Mouse (Mus musculus) liver, postnatal 0 days (tissue): ENCODE measurements around the gene Astn1. TPM values are rescaled to one million over a fixed set of nuclear protein-coding genes. Genes with fewer than 3 reads are reported as not detected.

Experiments
- ATAC-seq: fragments of 200-750 bp; cut with Nextera tagmentation; 2 replicates; pipeline ENCODE4 v1.8.0; 2017; ENCODE audit warnings: mild to moderate bottlenecking, moderate library complexity
- DNase-seq: peaks from one replicate; pipeline ENCODE4 v3.0.0-alpha.2; 2016
- H3K27ac ChIP-seq: fragments of 300-500 bp; sonication (generic); 2 replicates; pipeline ENCODE4 v1.5.1; 2014; ENCODE audit warnings: antibody characterized with exemption, moderate library complexity, mild to moderate bottlenecking, low read depth
- H3K27me3 ChIP-seq: fragments of 300-500 bp; sonication (generic); 2 replicates; pipeline ENCODE4 v1.6.1; 2014; ENCODE audit warnings: low read length, control low read depth, mixed read lengths; ENCODE audit not compliant: insufficient read depth
- H3K36me3 ChIP-seq: fragments of 300-500 bp; sonication (generic); replicated peaks from 2 replicates; pipeline ENCODE4 v1.6.1; 2014; ENCODE audit warnings: mild to moderate bottlenecking, control low read depth, low read length, moderate library complexity, mixed read lengths; ENCODE audit not compliant: insufficient read depth
- H3K4me1 ChIP-seq: fragments of 300-500 bp; sonication (generic); 2 replicates; pipeline ENCODE4 v1.6.1; 2014; ENCODE audit warnings: antibody characterized with exemption, mild to moderate bottlenecking, control low read depth; ENCODE audit not compliant: insufficient read depth
- H3K4me2 ChIP-seq: fragments of 300-500 bp; sonication (generic); 2 replicates; pipeline ENCODE4 v1.6.1; 2014; ENCODE audit warnings: low read depth, mild to moderate bottlenecking, low read length, moderate library complexity, mixed read lengths
- H3K4me3 ChIP-seq: fragments of 300-500 bp; sonication (generic); 2 replicates; pipeline ENCODE4 v1.5.1; 2014; ENCODE audit warnings: low read depth, low read length
- H3K9ac ChIP-seq: fragments of 300-500 bp; sonication (generic); replicated peaks from 2 replicates; pipeline ENCODE4 v1.6.1; 2014; ENCODE audit warnings: mild to moderate bottlenecking, moderate library complexity
- H3K9me3 ChIP-seq: fragments of 300-500 bp; sonication (generic); 2 replicates; pipeline ENCODE4 v1.6.1; 2016; ENCODE audit warnings: mild to moderate bottlenecking, control low read depth, low read length, mixed read lengths
- CTCF ChIP-seq: sonication (generic); IDR thresholded peaks from 2 replicates; pipeline ENCODE4 v1.5.1; 2016; ENCODE audit warnings: antibody characterized with exemption, low read depth
- EP300 ChIP-seq: IDR thresholded peaks from 2 replicates; pipeline ENCODE4 v1.6.1; 2016; ENCODE audit warnings: antibody characterized with exemption, low read depth, mild to moderate bottlenecking
- WGBS: fragments of 180-500 bp; shearing (Covaris S2); extraction: QIAGEN DNeasy Blood & Tissue Kit; methylation state at CpG from one replicate; pipeline ENCODE4 v1.1.7; 2014; ENCODE audit not compliant: insufficient replicate concordance; 5-methylcytosine and 5-hydroxymethylcytosine counted together
- polyA plus RNA-seq: library from polyadenylated mRNA; unstranded; fragments of >200 nt; fragmentation: Nextera tagmentation; extraction: Ambion mirVana; gene quantifications from 2 replicates; pipeline ENCODE4 v1.2.1, GENCODE M21; 2015

Astn1 gene
- not detected in 2 replicates for polyA plus RNA-seq

DNA sequence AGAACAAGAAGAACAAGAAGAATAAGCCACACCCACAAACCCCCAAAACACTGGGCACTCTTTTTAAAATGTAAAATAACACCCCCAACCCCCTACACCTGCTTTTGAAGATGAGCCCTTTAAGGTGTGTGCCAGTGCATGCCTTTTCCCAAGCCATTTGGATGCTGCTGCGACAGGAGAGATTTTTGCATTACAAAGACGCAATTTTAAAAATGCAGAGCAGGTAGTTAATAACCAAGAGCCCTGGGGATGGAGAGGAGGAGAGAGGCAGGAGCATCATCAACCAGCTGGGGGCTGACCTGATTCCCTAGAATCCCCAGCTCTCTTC is at the start of gene Astn1:
TSS of gene Astn1 (plus strand) at position 310 of the 328 bp plus-strand sequence.
- H3K4me3 ChIP-seq: no peak within 1 kb of the TSS
- DNase-seq (no peak), ATAC-seq (no peak)
- H3K9me3 ChIP-seq: no peaks in the 10 kb centered on the region
- 5% methylated on average over 2 of the region's 2 CpGs for WGBS
- H3K4me1 ChIP-seq: no peaks in the 10 kb centered on the region
- TF ChIP-seq CTCF (no peak), EP300 (no peak)
- no peaks in the 10 kb centered on the region for H3K36me3 ChIP-seq
- no peak within 1 kb of the TSS for H3K9ac ChIP-seq
- peaks cover 9% of the 10 kb centered on the region; the same call in 1 of the 2 replicates for H3K27me3 ChIP-seq
- no peak within 1 kb of the TSS for H3K27ac ChIP-seq
- 0 out of 2 replicates have a peak within 1 kb of the TSS, but pooled peaks have one; percentile 18 for H3K4me2 ChIP-seq

DNA sequence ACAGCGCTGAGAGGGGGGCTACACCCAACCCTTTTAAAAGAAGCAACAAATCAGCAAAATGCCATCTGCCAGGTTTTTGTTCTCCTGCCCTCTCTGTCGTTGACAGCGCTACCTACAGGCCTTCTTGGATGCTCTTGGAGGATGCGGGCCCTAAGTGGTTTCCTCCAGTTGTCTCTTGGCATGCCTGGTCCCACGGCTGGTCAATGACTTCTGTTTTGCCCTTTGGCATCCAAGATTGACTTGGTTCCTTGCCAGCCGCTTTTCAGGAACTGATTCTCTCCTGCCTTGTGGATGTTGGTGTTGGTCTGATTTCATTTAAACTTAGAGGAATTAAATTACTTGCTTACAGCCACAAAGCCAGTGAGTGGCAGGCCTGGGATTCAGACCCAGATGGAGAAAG is 38.7 kb upstream of the Astn1 start:
- H3K27ac ChIP-seq: no peak overlapping the region
- no peak for ATAC-seq
- H3K27me3 ChIP-seq: no peaks in the 10 kb centered on the region
- no peak for DNase-seq
- 69% methylated on average over 6 of the region's 6 CpGs for WGBS
- no peaks in the 10 kb centered on the region for H3K36me3 ChIP-seq
- no peak overlapping the region for H3K4me2 ChIP-seq
- no peaks in the 10 kb centered on the region for H3K4me1 ChIP-seq
- H3K4me3 ChIP-seq: no peak overlapping the region
- TF ChIP-seq CTCF: no peak
- TF ChIP-seq EP300: no peak
- no peak overlapping the region for H3K9ac ChIP-seq
- no peaks in the 10 kb centered on the region for H3K9me3 ChIP-seq

DNA sequence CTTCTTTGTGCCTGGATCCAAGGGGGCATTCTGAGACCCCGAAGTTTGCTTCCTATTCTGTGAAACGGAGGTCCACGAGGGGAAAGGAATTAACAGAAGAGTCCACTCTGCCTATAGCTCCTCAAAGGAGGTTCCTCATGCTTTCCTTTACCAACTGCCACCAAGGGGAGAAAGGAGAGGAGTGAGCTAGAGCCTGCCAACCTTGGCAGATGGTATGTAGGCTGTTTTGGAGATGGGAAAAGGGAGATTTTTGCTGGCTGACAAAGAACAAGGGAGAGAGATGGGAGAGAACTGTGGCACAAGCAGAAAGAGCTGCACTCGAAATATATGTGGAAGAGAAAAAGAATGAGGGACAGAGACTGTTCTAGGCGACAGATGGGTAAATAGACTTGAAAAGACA is 33.9 kb upstream of the Astn1 start:
- H3K4me3 ChIP-seq: no peak overlapping the region
- H3K9me3 ChIP-seq: no peaks in the 10 kb centered on the region
- H3K9ac ChIP-seq: no peak overlapping the region
- H3K4me2 ChIP-seq: no peak overlapping the region
- H3K4me1 ChIP-seq: no peaks in the 10 kb centered on the region
- 56% methylated on average over 5 of the region's 5 CpGs for WGBS
- no peak for ATAC-seq
- no peak overlapping the region for H3K27ac ChIP-seq
- H3K36me3 ChIP-seq: no peaks in the 10 kb centered on the region
- no peak for DNase-seq
- H3K27me3 ChIP-seq: no peaks in the 10 kb centered on the region
- no peak for TF ChIP-seq EP300
- no peak for TF ChIP-seq CTCF

DNA sequence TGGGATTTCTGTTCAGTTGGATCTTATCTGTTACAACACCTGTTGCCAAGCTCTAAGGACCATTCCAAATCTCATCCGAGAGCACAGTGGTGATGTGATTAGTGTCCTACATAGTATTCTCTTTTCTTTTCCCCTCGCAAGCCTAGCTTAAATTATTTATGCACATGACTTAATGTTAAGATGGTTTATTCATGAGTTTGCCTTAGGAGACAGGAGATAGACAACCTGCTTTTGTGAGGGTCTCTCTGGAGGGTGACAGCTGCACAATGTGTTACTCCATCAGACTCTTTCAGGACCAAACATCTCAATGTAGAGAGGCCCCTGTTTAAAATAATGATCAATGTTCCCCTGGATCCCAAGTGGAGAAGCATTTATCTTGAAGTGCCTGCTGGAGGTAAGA is 33.2 kb upstream of the Astn1 start:
- Histone ChIP-seq H3K4me1 (no peaks in the 10 kb centered on the region), H3K4me3 (no peak overlapping the region), H3K36me3 (no peaks in the 10 kb centered on the region), H3K9ac (no peak overlapping the region), H3K27me3 (no peaks in the 10 kb centered on the region), H3K9me3 (no peaks in the 10 kb centered on the region), H3K4me2 (no peak overlapping the region), H3K27ac (no peak overlapping the region)
- ATAC-seq (no peak), DNase-seq (no peak)
- TF ChIP-seq EP300: no peak
- TF ChIP-seq CTCF: no peak
- 83% methylated on average over 2 of the region's 2 CpGs for WGBS

DNA sequence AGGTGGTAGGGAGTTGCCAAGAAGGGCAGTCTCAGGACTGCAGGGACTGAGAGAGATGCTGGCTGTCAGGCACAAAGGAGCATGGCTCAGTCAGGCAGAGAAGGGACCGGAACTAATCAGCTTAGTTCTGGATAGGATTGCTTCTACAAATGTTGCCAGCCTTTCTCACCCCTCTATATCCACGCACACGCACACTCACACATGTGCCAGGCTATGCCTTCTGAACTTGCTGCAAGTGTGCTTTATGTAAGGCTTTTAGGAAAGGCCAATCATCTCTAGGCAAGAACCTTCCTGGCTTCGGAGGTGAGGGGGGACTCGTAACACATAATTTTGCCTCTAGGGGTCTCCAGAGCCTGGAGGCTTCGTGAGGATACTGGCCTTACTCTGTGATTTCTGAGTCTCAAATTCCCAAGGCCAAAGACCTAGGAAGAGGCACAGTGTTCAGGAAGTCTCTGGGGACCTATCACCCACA is 18.8 kb upstream of the Astn1 start:
- H3K4me1 ChIP-seq: no peaks in the 10 kb centered on the region
- no peak for TF ChIP-seq EP300
- TF ChIP-seq CTCF: peak; percentile 31
- DNase-seq (no peak), ATAC-seq (no peak)
- H3K4me2 ChIP-seq: no peak overlapping the region
- no peaks in the 10 kb centered on the region for H3K9me3 ChIP-seq
- no peaks in the 10 kb centered on the region for H3K27me3 ChIP-seq
- H3K36me3 ChIP-seq: no peaks in the 10 kb centered on the region
- WGBS: 50% methylated on average over 6 of the region's 6 CpGs
- H3K4me3 ChIP-seq: no peak overlapping the region
- H3K27ac ChIP-seq: no peak overlapping the region
- H3K9ac ChIP-seq: no peak overlapping the region

DNA sequence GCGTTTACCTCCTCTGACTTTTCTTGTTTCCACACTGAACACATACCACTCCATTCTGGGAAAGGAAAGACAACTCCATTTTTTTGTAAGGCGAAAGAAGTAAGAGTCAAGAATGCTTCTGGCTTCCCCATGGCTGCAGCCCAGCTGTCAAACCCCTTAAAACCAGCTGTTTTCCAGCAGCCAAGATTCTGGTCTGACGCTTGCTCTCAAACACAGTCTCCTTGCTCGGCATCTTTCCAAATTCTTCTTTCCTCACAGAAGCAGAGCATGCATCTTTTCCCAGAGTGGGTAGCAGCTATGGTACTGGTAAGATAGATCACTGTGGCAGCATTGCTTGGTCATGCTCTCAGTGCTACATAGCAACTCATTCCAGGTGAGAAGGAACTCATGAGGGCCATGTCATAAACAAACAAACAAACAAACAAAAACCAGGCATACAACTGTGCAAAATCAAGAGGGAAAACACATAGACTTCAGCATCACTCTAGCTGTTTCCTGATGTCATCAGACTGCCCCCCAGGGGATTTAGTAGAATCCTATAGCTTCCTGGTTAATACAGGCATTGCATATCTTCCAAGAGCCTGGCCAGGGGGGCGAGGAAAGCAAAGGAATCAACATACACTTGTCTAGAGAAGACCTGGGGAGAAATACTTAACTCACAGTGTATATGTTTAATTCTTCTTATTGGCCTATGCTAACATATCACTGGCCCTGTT is 8.3 kb upstream of the Astn1 start:
- H3K27ac ChIP-seq: no peak overlapping the region
- H3K9ac ChIP-seq: no peak overlapping the region
- no peak for DNase-seq
- H3K27me3 ChIP-seq: peaks cover 20% of the 10 kb centered on the region
- ATAC-seq: no peak
- no peak overlapping the region for H3K4me2 ChIP-seq
- no peaks in the 10 kb centered on the region for H3K4me1 ChIP-seq
- WGBS: 59% methylated on average over 5 of the region's 5 CpGs
- H3K9me3 ChIP-seq: no peaks in the 10 kb centered on the region
- no peak for TF ChIP-seq EP300
- TF ChIP-seq CTCF: no peak
- H3K36me3 ChIP-seq: no peaks in the 10 kb centered on the region
- H3K4me3 ChIP-seq: no peak overlapping the region
